Mouse (Mus musculus): ENCODE data around the gene 4930452B06Rik. TPM values are rescaled to one million over a fixed set of nuclear protein-coding genes. Genes with fewer than 3 reads are reported as not detected.
A peak's percentile ranks its signal among the peaks of the same experiment; 100 is the strongest.

Gene 4930452B06Rik
- polyA plus RNA-seq (2015; fragmentation: Nextera tagmentation; extraction: Ambion mirVana): 1.5 and 2.0 TPM in 2 replicates

- ATAC-seq (ENCODE audit: low read depth) (peak; percentile 86), DNase-seq (peak; percentile 53)
- Histone ChIP-seq H3K4me3 (replicated peaks) (peak within 1 kb of the TSS; percentile 46), H3K9me3 (replicated peaks) (no peaks in the 10 kb centered on the region), H3K9ac (peak within 1 kb of the TSS; percentile 49), H3K27ac (no peak within 1 kb of the TSS), H3K4me2 (peak within 1 kb of the TSS; percentile 49), H3K36me3 (no peaks in the 10 kb centered on the region), H3K27me3 (peaks cover 7% of the 10 kb centered on the region; the same call in 1 of the 2 replicates), H3K4me1 (replicated peaks) (no peaks in the 10 kb centered on the region)
- WGBS (ENCODE audit: insufficient replicate concordance): 2% methylated on average over 45 of the region's 45 CpGs
Measured at GRCm38 (mm10) chr14:8665636-8666411, at the start of gene 4930452B06Rik. TSS of gene 4930452B06Rik (minus strand) at chr14:8666240.

- H3K9me3 ChIP-seq (replicated peaks): no peaks in the 10 kb centered on the region
- no peak for ATAC-seq (ENCODE audit: low read depth)
- H3K4me1 ChIP-seq (replicated peaks): no peaks in the 10 kb centered on the region
- H3K27ac ChIP-seq: no peak overlapping the region
- no peak overlapping the region for H3K9ac ChIP-seq
- H3K4me3 ChIP-seq (replicated peaks): no peak overlapping the region
- no peaks in the 10 kb centered on the region for H3K27me3 ChIP-seq
- WGBS (ENCODE audit: insufficient replicate concordance): 75% methylated on average over 4 of the region's 4 CpGs
- H3K36me3 ChIP-seq: no peaks in the 10 kb centered on the region
- H3K4me2 ChIP-seq: no peak overlapping the region
- DNase-seq: no peak
Measured at GRCm38 (mm10) chr14:8712674-8713073, 46.6 kb upstream of the 4930452B06Rik start.

GRCm38 (mm10) chr14:8689451-8689850 is 23.4 kb upstream of the 4930452B06Rik start:
- H3K4me3 ChIP-seq (replicated peaks): no peak overlapping the region
- no peak for ATAC-seq (ENCODE audit: low read depth)
- no peaks in the 10 kb centered on the region for H3K4me1 ChIP-seq (replicated peaks)
- H3K9me3 ChIP-seq (replicated peaks): no peaks in the 10 kb centered on the region
- H3K27ac ChIP-seq: no peak overlapping the region
- no peaks in the 10 kb centered on the region for H3K27me3 ChIP-seq
- no peak for DNase-seq
- 26% methylated on average over 1 of the region's 1 CpGs for WGBS (ENCODE audit: insufficient replicate concordance)
- H3K9ac ChIP-seq: no peak overlapping the region
- no peak overlapping the region for H3K4me2 ChIP-seq
- H3K36me3 ChIP-seq: no peaks in the 10 kb centered on the region

- no peak for ATAC-seq (ENCODE audit: low read depth)
Measured at GRCm38 (mm10) chr14:8688462-8688861, 22.4 kb upstream of the 4930452B06Rik start.

GRCm38 (mm10) chr14:8686185-8686584 is 20.1 kb upstream of the 4930452B06Rik start:
- no peaks in the 10 kb centered on the region for H3K36me3 ChIP-seq
- no peak overlapping the region for H3K27ac ChIP-seq
- H3K9ac ChIP-seq: no peak overlapping the region
- ATAC-seq (ENCODE audit: low read depth): no peak
- no peak for DNase-seq
- no peaks in the 10 kb centered on the region for H3K4me1 ChIP-seq (replicated peaks)
- no peaks in the 10 kb centered on the region for H3K9me3 ChIP-seq (replicated peaks)
- H3K4me2 ChIP-seq: no peak overlapping the region
- no peak overlapping the region for H3K4me3 ChIP-seq (replicated peaks)
- H3K27me3 ChIP-seq: no peaks in the 10 kb centered on the region
- 70% methylated on average over 1 of the region's 1 CpGs for WGBS (ENCODE audit: insufficient replicate concordance)

More at GRCm38 (mm10) chr14:8688462-8688861, 22.4 kb upstream of the 4930452B06Rik start:
- no peaks in the 10 kb centered on the region for H3K9me3 ChIP-seq (replicated peaks)
- H3K4me3 ChIP-seq (replicated peaks): no peak overlapping the region
- H3K9ac ChIP-seq: no peak overlapping the region
- WGBS (ENCODE audit: insufficient replicate concordance): 74% methylated on average over 1 of the region's 1 CpGs
- H3K4me2 ChIP-seq: no peak overlapping the region
- no peaks in the 10 kb centered on the region for H3K36me3 ChIP-seq
- no peak for DNase-seq
- no peaks in the 10 kb centered on the region for H3K27me3 ChIP-seq
- no peaks in the 10 kb centered on the region for H3K4me1 ChIP-seq (replicated peaks)
- H3K27ac ChIP-seq: no peak overlapping the region

- H3K27ac ChIP-seq: no peak overlapping the region
- no peak overlapping the region for H3K4me3 ChIP-seq (replicated peaks)
- no peak for DNase-seq
- H3K36me3 ChIP-seq: no peaks in the 10 kb centered on the region
- H3K27me3 ChIP-seq: no peaks in the 10 kb centered on the region
- no peak for ATAC-seq (ENCODE audit: low read depth)
- H3K9ac ChIP-seq: no peak overlapping the region
- no peaks in the 10 kb centered on the region for H3K9me3 ChIP-seq (replicated peaks)
- H3K4me2 ChIP-seq: no peak overlapping the region
- WGBS (ENCODE audit: insufficient replicate concordance): 71% methylated on average over 4 of the region's 4 CpGs
- H3K4me1 ChIP-seq (replicated peaks): no peaks in the 10 kb centered on the region
Measured at GRCm38 (mm10) chr14:8679896-8680295, 13.9 kb upstream of the 4930452B06Rik start.

GRCm38 (mm10) chr14:8660359-8660758 is 5.7 kb downstream of the 4930452B06Rik start:
- Histone ChIP-seq H3K27ac (no peak overlapping the region), H3K4me2 (no peak overlapping the region), H3K36me3 (no peaks in the 10 kb centered on the region), H3K4me1 (replicated peaks) (no peaks in the 10 kb centered on the region), H3K9ac (no peak overlapping the region), H3K27me3 (no peaks in the 10 kb centered on the region), H3K9me3 (replicated peaks) (no peaks in the 10 kb centered on the region), H3K4me3 (replicated peaks) (no peak overlapping the region)
- DNase-seq (no peak), ATAC-seq (ENCODE audit: low read depth) (no peak)

- H3K9ac ChIP-seq: no peak overlapping the region
- H3K4me3 ChIP-seq (replicated peaks): no peak overlapping the region
- no peaks in the 10 kb centered on the region for H3K4me1 ChIP-seq (replicated peaks)
- ATAC-seq (ENCODE audit: low read depth) (no peak), DNase-seq (no peak)
- no peak overlapping the region for H3K4me2 ChIP-seq
- H3K9me3 ChIP-seq (replicated peaks): no peaks in the 10 kb centered on the region
- H3K27me3 ChIP-seq: no peaks in the 10 kb centered on the region
- H3K27ac ChIP-seq: no peak overlapping the region
- H3K36me3 ChIP-seq: no peaks in the 10 kb centered on the region
- WGBS (ENCODE audit: insufficient replicate concordance): 28% methylated on average over 9 of the region's 9 CpGs
Measured at GRCm38 (mm10) chr14:8641650-8642279, 24.3 kb downstream of the 4930452B06Rik start.

GRCm38 (mm10) chr14:8632211-8632610 is 33.8 kb downstream of the 4930452B06Rik start:
- Histone ChIP-seq H3K27me3 (no peaks in the 10 kb centered on the region), H3K27ac (no peak overlapping the region), H3K4me3 (replicated peaks) (no peak overlapping the region), H3K9ac (no peak overlapping the region), H3K9me3 (replicated peaks) (no peaks in the 10 kb centered on the region), H3K36me3 (no peaks in the 10 kb centered on the region), H3K4me2 (no peak overlapping the region), H3K4me1 (replicated peaks) (no peaks in the 10 kb centered on the region)
- DNase-seq (no peak), ATAC-seq (ENCODE audit: low read depth) (no peak)
- 75% methylated on average over 6 of the region's 6 CpGs for WGBS (ENCODE audit: insufficient replicate concordance)

- no peak overlapping the region for H3K4me2 ChIP-seq
- no peak overlapping the region for H3K27ac ChIP-seq
- H3K27me3 ChIP-seq: no peaks in the 10 kb centered on the region
- ATAC-seq (ENCODE audit: low read depth): no peak
- no peaks in the 10 kb centered on the region for H3K4me1 ChIP-seq (replicated peaks)
- H3K9ac ChIP-seq: no peak overlapping the region
- no peaks in the 10 kb centered on the region for H3K36me3 ChIP-seq
- no peak for DNase-seq
- WGBS (ENCODE audit: insufficient replicate concordance): 60% methylated on average over 5 of the region's 5 CpGs
- no peak overlapping the region for H3K4me3 ChIP-seq (replicated peaks)
- H3K9me3 ChIP-seq (replicated peaks): no peaks in the 10 kb centered on the region
Measured at GRCm38 (mm10) chr14:8628406-8628805, 37.6 kb downstream of the 4930452B06Rik start.

- Histone ChIP-seq H3K9ac (no peak overlapping the region), H3K4me1 (replicated peaks) (no peaks in the 10 kb centered on the region), H3K4me3 (replicated peaks) (no peak overlapping the region), H3K4me2 (no peak overlapping the region), H3K27me3 (no peaks in the 10 kb centered on the region), H3K36me3 (no peaks in the 10 kb centered on the region), H3K9me3 (replicated peaks) (no peaks in the 10 kb centered on the region), H3K27ac (no peak overlapping the region)
- DNase-seq: no peak
- ATAC-seq (ENCODE audit: low read depth): no peak
- WGBS (ENCODE audit: insufficient replicate concordance): 53% methylated on average over 4 of the region's 4 CpGs
Measured at GRCm38 (mm10) chr14:8627481-8627880, 38.6 kb downstream of the 4930452B06Rik start.

- 45% methylated on average over 6 of the region's 6 CpGs for whole genome bisulfite sequencing (ENCODE audit: insufficient replicate concordance)
- Histone ChIP-seq H3K4me2 (no peak overlapping the region), H3K27ac (no peak overlapping the region), H3K4me3 (replicated peaks) (no peak overlapping the region), H3K9ac (no peak overlapping the region), H3K4me1 (replicated peaks) (no peaks in the 10 kb centered on the region), H3K9me3 (replicated peaks) (no peaks in the 10 kb centered on the region), H3K27me3 (no peaks in the 10 kb centered on the region), H3K36me3 (no peaks in the 10 kb centered on the region)
- DNase-seq: no peak
- ATAC-seq (ENCODE audit: low read depth): no peak
Measured at GRCm38 (mm10) chr14:8621164-8621563, 44.9 kb downstream of the 4930452B06Rik start.

All from liver, embryonic 13.5 days (tissue).